Mouse (Mus musculus): ENCODE measurements around the gene Eral1. TPM values are rescaled to one million over a fixed set of nuclear protein-coding genes. Genes with fewer than 3 reads are reported as not detected.

Gene Eral1
- total RNA-seq, 2 experiments from 2014 or later, result 18.8 to 26.2 TPM

DNA sequence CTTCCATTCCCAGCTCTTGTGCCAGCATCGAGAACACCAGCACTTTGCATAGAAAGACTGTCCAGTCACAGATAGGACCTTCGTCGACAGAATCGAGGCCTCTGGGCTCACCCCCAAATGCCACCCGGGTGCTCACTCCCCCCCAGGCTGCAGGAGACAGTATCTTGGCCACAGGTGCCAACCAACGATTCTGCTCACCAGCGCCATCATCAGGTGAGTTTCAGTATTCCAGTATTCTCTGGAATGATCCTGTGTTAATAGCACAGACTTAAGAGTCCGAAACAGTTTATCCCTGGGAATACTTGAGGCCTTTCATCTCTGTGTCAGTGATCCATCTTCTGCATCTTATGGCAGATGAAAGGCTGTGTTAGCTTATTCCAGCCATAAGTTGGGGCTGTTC lies 56.6 kb downstream of the Eral1 start:
- intact Hi-C loops (cut with DNase I), result no loop called here
- peak; percentile 57 for TF ChIP-seq CTCF (IDR thresholded peaks at IDR 0.05)

More for the DNA sequence above, 56.6 kb downstream of the Eral1 start:
- peak; percentile 37 for DNase-seq
- Histone ChIP-seq H3K27ac (no peak overlapping the region), H3K4me3 (no peak overlapping the region)

Small RNA genes lying within 50 kb of the gene (microRNA-seq; reads per million reads assigned to microRNA genes)
- gene Mir144 (138 reads per million, percentile 49 among the genes with 10 or more reads in this experiment), gene Mir451a (not detected), gene Mir451b (not detected)

Other genes with a start within 250 kb of the Eral1 start
- gene Pipox, start 186.3 kb downstream of the Eral1 start, total RNA-seq (2021), result not detected
- gene Sez6, start 149.6 kb downstream of the Eral1 start, total RNA-seq (2021), result under 1 TPM in 1 of 2 experiments, not detected in 1; 0.25 TPM
- gene Phf12, start 97.6 kb downstream of the Eral1 start, total RNA-seq (2021), result 10 to 100 TPM; 15.0 to 15.8 TPM
- gene Dhrs13, start 48.1 kb downstream of the Eral1 start, total RNA-seq (2021), result 1 to 10 TPM in 1 of 2 experiments, under 1 TPM in 1; 0.74 to 1.1 TPM
- gene Flot2, start 42.5 kb downstream of the Eral1 start, total RNA-seq (2021), result 10 to 100 TPM; 46.0 to 49.8 TPM
- gene Fam222b, start 14.3 kb upstream of the Eral1 start, total RNA-seq (2021), result 1 to 10 TPM; 7.1 to 7.9 TPM
- 1 to 10 TPM; 2.1 to 2.8 TPM for gene Traf4, start 85.2 kb upstream of the Eral1 start, total RNA-seq (2021)
- under 1 TPM; 0.36 to 0.75 TPM for gene Nek8, start 96.3 kb upstream of the Eral1 start, total RNA-seq (2021)
- 1 to 10 TPM; 1.3 to 1.7 TPM for gene Tlcd1, start 96.3 kb upstream of the Eral1 start, total RNA-seq (2021)
- gene Rpl23a, start 103.2 kb upstream of the Eral1 start, total RNA-seq (2021), result 100 to 1,000 TPM; 760 to 970 TPM
- gene Rab34, start 108.0 kb upstream of the Eral1 start, total RNA-seq (2021), result 1 to 10 TPM; 3.3 to 4.6 TPM
- gene Proca1, start 113.0 kb upstream of the Eral1 start, total RNA-seq (2021), result under 1 TPM in 1 of 2 experiments, not detected in 1; 0.81 TPM
- gene Sdf2, start 165.4 kb upstream of the Eral1 start, total RNA-seq (2021), result 10 to 100 TPM; 47.3 to 48.0 TPM
- 10 to 100 TPM; 30.3 to 33.7 TPM for gene Supt6, start 165.6 kb upstream of the Eral1 start, total RNA-seq (2021)
- gene 2610507B11Rik, start 181.4 kb upstream of the Eral1 start, total RNA-seq (2021), result 100 to 1,000 TPM; 221 to 231 TPM
- gene BC030499, start 210.5 kb upstream of the Eral1 start, total RNA-seq (2021), result under 1 TPM; 0.75 to 0.87 TPM
- gene Spag5, start 221.1 kb upstream of the Eral1 start, total RNA-seq (2021), result 1 to 10 TPM in 1 of 2 experiments, under 1 TPM in 1; 0.81 to 2.0 TPM
- gene Aldoc, start 242.6 kb upstream of the Eral1 start, total RNA-seq (2021), result 1 to 10 TPM; 1.6 to 2.7 TPM
- gene Pigs, start 248.0 kb upstream of the Eral1 start, total RNA-seq (2021), result 10 to 100 TPM; 20.0 to 21.3 TPM

Measured in gastrocnemius, adult 2 months (tissue).